Mouse (Mus musculus) bone marrow macrophage, adult 2 months (primary cell): ENCODE measurements around the gene Catsper4.

Experiments used
- CTCF ChIP-seq: IDR thresholded peaks from 2 replicates; pipeline ENCODE4 v1.5.1; 2012; ENCODE audit warnings: low read depth, mild to moderate bottlenecking, low read length, moderate library complexity
- POLR2A ChIP-seq: IDR thresholded peaks from 2 replicates; pipeline ENCODE4 v1.6.1; 2012; ENCODE audit warnings: mild to moderate bottlenecking, low read depth, low read length, borderline replicate concordance

GRCm38 (mm10) chr4:134227194-134227593 lies at the start of gene Catsper4:
- TF ChIP-seq CTCF: no peak
- no peak for TF ChIP-seq POLR2A
